Mouse (Mus musculus): ENCODE measurements around the gene Tmem63b. TPM values are rescaled to one million over a fixed set of nuclear protein-coding genes. Genes with fewer than 3 reads are reported as not detected.

The Tmem63b gene
- total and polyA plus RNA-seq, 2 experiments from 2014 or later, result 139 to 252 TPM

- no peaks in the 10 kb centered on the region for H3K27me3 ChIP-seq (ENCODE audit: insufficient read depth, low read length)
- no peak overlapping the region for H3K4me3 ChIP-seq (ENCODE audit: low read length)
- no peaks in the 10 kb centered on the region for H3K9me3 ChIP-seq (ENCODE audit: low read length)
- H3K9ac ChIP-seq (replicated peaks; ENCODE audit: low read length), result no peak overlapping the region; the same call in 1 of the 2 replicates
- H3K27ac ChIP-seq, result no peak overlapping the region
- DNase-seq (ENCODE audit: low spot score) (peak; percentile 89), ATAC-seq (peak; percentile 85)
- WGBS, result 23% methylated on average over 27 of the region's 27 CpGs
- H3K36me3 ChIP-seq (ENCODE audit: insufficient read depth, low read length), result peaks cover 41% of the 10 kb centered on the region
- H3K4me1 ChIP-seq (ENCODE audit: insufficient read depth, low read length), result no peaks in the 10 kb centered on the region
- H3K4me2 ChIP-seq (ENCODE audit: low read depth, low read length), result peak overlapping the region; percentile 25; the same call in 1 of the 2 replicates
- peak; percentile 98 for TF ChIP-seq CTCF (IDR thresholded peaks at IDR 0.05; ENCODE audit: low read depth)
Measured at GRCm38 (mm10) chr17:45663106-45663919, 23.4 kb downstream of the Tmem63b start.

GRCm38 (mm10) chr17:45659225-45659624 is 27.5 kb downstream of the Tmem63b start, which contains the start of gene Capn11:
Gene Capn11 (minus strand): TSS chr17:45659325.
- H3K36me3 ChIP-seq (ENCODE audit: insufficient read depth, low read length), result peaks cover 11% of the 10 kb centered on the region; the same call in 1 of the 2 replicates
- H3K9me3 ChIP-seq (ENCODE audit: low read length), result no peaks in the 10 kb centered on the region
- no peaks in the 10 kb centered on the region for H3K27me3 ChIP-seq (ENCODE audit: insufficient read depth, low read length)
- no peak for TF ChIP-seq CTCF (IDR thresholded peaks at IDR 0.05; ENCODE audit: low read depth)
- H3K9ac ChIP-seq (replicated peaks; ENCODE audit: low read length), result no peak within 1 kb of the TSS
- ATAC-seq, result no peak
- H3K4me2 ChIP-seq (ENCODE audit: low read depth, low read length), result no peak within 1 kb of the TSS
- 82% methylated on average over 4 of the region's 4 CpGs for WGBS
- no peak within 1 kb of the TSS for H3K27ac ChIP-seq
- DNase-seq (ENCODE audit: low spot score), result no peak
- no peak within 1 kb of the TSS for H3K4me3 ChIP-seq (ENCODE audit: low read length)
- H3K4me1 ChIP-seq (ENCODE audit: insufficient read depth, low read length), result no peaks in the 10 kb centered on the region

DNA sequence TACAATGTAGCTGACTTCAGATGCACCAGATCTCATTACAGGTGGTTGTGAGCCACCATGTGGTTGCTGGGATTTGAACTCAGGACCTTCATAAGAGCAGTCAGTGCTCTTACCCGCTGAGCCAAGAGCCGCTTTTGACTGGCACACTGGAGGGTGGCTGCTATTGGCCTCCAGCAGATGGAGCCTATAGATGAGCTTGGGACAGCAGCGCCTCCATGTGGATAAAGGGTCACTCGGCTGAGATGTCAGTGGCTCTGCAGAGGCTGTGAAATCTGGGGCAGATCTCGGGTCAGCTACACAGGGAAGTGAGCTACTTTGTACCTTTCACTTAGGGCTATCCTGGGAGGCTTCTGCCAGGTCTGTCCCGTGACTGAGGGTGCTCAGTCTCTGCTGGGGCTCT is 30.9 kb downstream of the Tmem63b start:
- Histone ChIP-seq H3K9ac (replicated peaks; ENCODE audit: low read length) (no peak overlapping the region), H3K4me3 (ENCODE audit: low read length) (no peak overlapping the region), H3K27me3 (ENCODE audit: insufficient read depth, low read length) (no peaks in the 10 kb centered on the region), H3K4me1 (ENCODE audit: insufficient read depth, low read length) (no peaks in the 10 kb centered on the region), H3K4me2 (ENCODE audit: low read depth, low read length) (no peak overlapping the region), H3K27ac (no peak overlapping the region), H3K9me3 (ENCODE audit: low read length) (no peaks in the 10 kb centered on the region), H3K36me3 (ENCODE audit: insufficient read depth, low read length) (no peaks in the 10 kb centered on the region)
- peak; percentile 41 for DNase-seq (ENCODE audit: low spot score)
- peak; percentile 38; the same call in 1 of the 2 replicates for ATAC-seq
- peak; percentile 59 for TF ChIP-seq CTCF (IDR thresholded peaks at IDR 0.05; ENCODE audit: low read depth)
- 20% methylated on average over 6 of the region's 6 CpGs for WGBS

- H3K4me2 ChIP-seq (ENCODE audit: low read depth, low read length), result no peak overlapping the region
- ATAC-seq, result no peak
- no peaks in the 10 kb centered on the region for H3K4me1 ChIP-seq (ENCODE audit: insufficient read depth, low read length)
- no peaks in the 10 kb centered on the region for H3K9me3 ChIP-seq (ENCODE audit: low read length)
- DNase-seq (ENCODE audit: low spot score), result no peak
- no peak overlapping the region for H3K9ac ChIP-seq (replicated peaks; ENCODE audit: low read length)
- WGBS, result 70% methylated on average over 7 of the region's 7 CpGs
- no peak overlapping the region for H3K27ac ChIP-seq
- no peak overlapping the region for H3K4me3 ChIP-seq (ENCODE audit: low read length)
- H3K36me3 ChIP-seq (ENCODE audit: insufficient read depth, low read length), result no peaks in the 10 kb centered on the region
- TF ChIP-seq CTCF (IDR thresholded peaks at IDR 0.05; ENCODE audit: low read depth), result no peak
- H3K27me3 ChIP-seq (ENCODE audit: insufficient read depth, low read length), result no peaks in the 10 kb centered on the region
Measured at GRCm38 (mm10) chr17:45653233-45653632, 33.5 kb downstream of the Tmem63b start.

DNA sequence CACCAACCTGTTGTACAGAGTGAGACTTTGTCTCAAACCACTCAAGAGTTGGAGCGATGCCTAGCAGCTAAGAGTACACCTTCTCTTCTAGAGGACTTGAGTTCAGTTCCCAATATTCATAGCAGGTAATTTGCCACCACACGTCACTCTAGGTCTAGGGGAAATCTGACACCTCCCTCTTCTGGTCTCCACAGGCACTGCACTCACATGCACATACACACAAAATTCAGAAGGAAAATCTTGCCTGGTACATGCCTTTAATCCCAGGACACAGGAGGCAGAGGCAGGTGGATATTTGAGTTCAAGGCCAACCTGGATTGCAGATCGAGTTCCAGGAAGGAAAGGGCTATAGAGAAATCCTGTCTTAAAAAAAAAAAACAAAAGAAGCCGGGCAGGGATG is 42.5 kb downstream of the Tmem63b start:
- Histone ChIP-seq H3K9ac (replicated peaks; ENCODE audit: low read length) (no peak overlapping the region), H3K4me3 (ENCODE audit: low read length) (no peak overlapping the region), H3K36me3 (ENCODE audit: insufficient read depth, low read length) (no peaks in the 10 kb centered on the region), H3K4me2 (ENCODE audit: low read depth, low read length) (no peak overlapping the region), H3K27me3 (ENCODE audit: insufficient read depth, low read length) (no peaks in the 10 kb centered on the region), H3K4me1 (ENCODE audit: insufficient read depth, low read length) (0 out of 2 replicates have a peak, but pooled peaks cover 4% of the 10 kb centered on the region), H3K9me3 (ENCODE audit: low read length) (no peaks in the 10 kb centered on the region), H3K27ac (no peak overlapping the region)
- ATAC-seq (no peak), DNase-seq (ENCODE audit: low spot score) (no peak)
- WGBS, result 91% methylated on average over 4 of the region's 4 CpGs
- peak; percentile 17; the same call in 1 of the 2 replicates for TF ChIP-seq CTCF (IDR thresholded peaks at IDR 0.05; ENCODE audit: low read depth)

DNA sequence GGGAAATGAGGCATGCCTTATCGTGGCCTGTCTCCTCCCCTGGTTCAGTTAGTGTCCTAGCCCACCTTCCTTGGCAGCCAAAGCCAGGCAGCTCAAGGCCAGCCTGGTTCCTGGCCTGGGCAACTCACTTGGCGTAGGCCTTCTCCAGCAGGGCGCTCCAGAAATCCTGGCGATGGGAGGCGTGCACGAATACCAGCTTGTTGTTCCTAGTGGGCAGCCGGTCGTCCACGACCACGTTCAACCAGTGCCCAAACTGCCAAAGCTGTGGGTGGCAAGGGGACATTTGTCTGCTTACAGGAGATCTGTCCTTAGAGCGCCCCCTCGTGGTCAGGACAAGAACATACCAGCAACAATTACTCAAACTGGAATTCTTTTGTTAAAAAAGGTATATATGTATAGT is 44.0 kb downstream of the Tmem63b start:
- H3K4me3 ChIP-seq (ENCODE audit: low read length), result no peak overlapping the region
- TF ChIP-seq CTCF (IDR thresholded peaks at IDR 0.05; ENCODE audit: low read depth), result peak; percentile 91
- H3K36me3 ChIP-seq (ENCODE audit: insufficient read depth, low read length), result no peaks in the 10 kb centered on the region
- peak overlapping the region; percentile 32; the same call in 1 of the 2 replicates for H3K4me2 ChIP-seq (ENCODE audit: low read depth, low read length)
- DNase-seq (ENCODE audit: low spot score) (peak; percentile 87), ATAC-seq (peak; percentile 79)
- 0 out of 2 replicates have a peak, but pooled peaks cover 4% of the 10 kb centered on the region for H3K4me1 ChIP-seq (ENCODE audit: insufficient read depth, low read length)
- 13% methylated on average over 12 of the region's 12 CpGs for WGBS
- peak overlapping the region; percentile 11; the same call in 1 of the 2 replicates for H3K27ac ChIP-seq
- H3K27me3 ChIP-seq (ENCODE audit: insufficient read depth, low read length), result no peaks in the 10 kb centered on the region
- no peaks in the 10 kb centered on the region for H3K9me3 ChIP-seq (ENCODE audit: low read length)
- H3K9ac ChIP-seq (replicated peaks; ENCODE audit: low read length), result no peak overlapping the region

DNA sequence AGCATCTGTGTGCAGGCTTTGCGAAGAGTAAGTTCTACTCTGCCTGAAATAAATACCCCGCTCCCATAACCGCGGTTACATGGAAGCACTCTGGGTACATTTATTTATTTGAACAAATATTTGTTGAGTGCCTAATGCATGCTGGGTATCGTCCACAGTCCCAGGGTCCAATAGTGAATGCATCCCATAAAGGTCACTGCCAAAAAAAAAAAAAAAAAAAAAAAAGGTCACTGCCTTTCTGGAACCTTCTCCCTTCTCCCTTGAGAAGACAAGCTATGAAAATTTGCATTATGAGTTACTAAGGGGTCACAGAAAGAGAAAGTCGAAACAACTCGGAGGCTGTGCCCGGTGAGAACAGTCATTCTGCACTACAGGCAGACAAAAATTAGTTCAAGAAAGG is 44.7 kb downstream of the Tmem63b start:
- Histone ChIP-seq H3K9me3 (ENCODE audit: low read length) (no peaks in the 10 kb centered on the region), H3K27me3 (ENCODE audit: insufficient read depth, low read length) (no peaks in the 10 kb centered on the region), H3K4me2 (ENCODE audit: low read depth, low read length) (no peak overlapping the region), H3K27ac (no peak overlapping the region), H3K9ac (replicated peaks; ENCODE audit: low read length) (no peak overlapping the region), H3K4me1 (ENCODE audit: insufficient read depth, low read length) (0 out of 2 replicates have a peak, but pooled peaks cover 4% of the 10 kb centered on the region), H3K4me3 (ENCODE audit: low read length) (no peak overlapping the region), H3K36me3 (ENCODE audit: insufficient read depth, low read length) (no peaks in the 10 kb centered on the region)
- 91% methylated on average over 8 of the region's 8 CpGs for WGBS
- ATAC-seq, result no peak
- TF ChIP-seq CTCF (IDR thresholded peaks at IDR 0.05; ENCODE audit: low read depth), result no peak
- no peak for DNase-seq (ENCODE audit: low spot score)
